In genomic region chr2:153648773-153649297, GRCm38 (mm10) we compare ENCODE assay signal across 8 mouse cellular contexts. TPM values are rescaled to one million over a fixed set of nuclear protein-coding genes. Genes with fewer than 3 reads are reported as not detected.
DNase-seq lines count a peak whose midpoint lies in the region; ATAC-seq and TF ChIP-seq lines count a peak whose summit lies in the region.

No protein-coding gene starts in this region.

- peak overlapping the region; percentile 74 for H3K9ac ChIP-seq in kidney, embryonic 15.5 days
- H3K9ac ChIP-seq in hindbrain, embryonic 12.5 days = peak overlapping the region; percentile 89
- peak overlapping the region; percentile 84 for H3K9ac ChIP-seq in midbrain, embryonic 13.5 days (replicated peaks)

- no peak for TF ChIP-seq CTCF in brain, embryonic 14.5 days (IDR thresholded peaks at IDR 0.05; ENCODE audit: borderline replicate concordance, extremely low read depth, insufficient read depth, insufficient read length)

- H3K27me3 ChIP-seq in kidney, embryonic 15.5 days = no peaks in the 10 kb centered on the region
- H3K27me3 ChIP-seq in hindbrain, embryonic 12.5 days = peaks cover 12% of the 10 kb centered on the region
- peaks cover 12% of the 10 kb centered on the region for H3K27me3 ChIP-seq in midbrain, embryonic 13.5 days

- peak overlapping the region; percentile 84 for H3K4me3 ChIP-seq in kidney, embryonic 15.5 days (replicated peaks)
- H3K4me3 ChIP-seq in hindbrain, embryonic 12.5 days = peak overlapping the region; percentile 87
- H3K4me3 ChIP-seq in midbrain, embryonic 13.5 days (replicated peaks) = peak overlapping the region; percentile 73

- peak; percentile 1; the same call in 1 of the 2 replicates for ATAC-seq in kidney, embryonic 15.5 days (replicated peaks; ENCODE audit: low FRiP score)
- peak; percentile 41 for ATAC-seq in hindbrain, embryonic 12.5 days (ENCODE audit: low FRiP score)
- no peak for ATAC-seq in midbrain, embryonic 13.5 days

- TF ChIP-seq POLR2A in brain, embryonic 14.5 days (IDR thresholded peaks at IDR 0.05; ENCODE audit: borderline replicate concordance, extremely low read depth, insufficient read depth, insufficient read length, poor library complexity, severe bottlenecking) = no peak

- no peaks in the 10 kb centered on the region for H3K9me3 ChIP-seq in kidney, embryonic 15.5 days (replicated peaks)
- H3K9me3 ChIP-seq in hindbrain, embryonic 12.5 days (replicated peaks) = no peaks in the 10 kb centered on the region
- H3K9me3 ChIP-seq in midbrain, embryonic 13.5 days = no peaks in the 10 kb centered on the region

- DNase-seq in kidney, postnatal 36 days = no peak
- peak; percentile 7 for DNase-seq in brain, embryonic 14.5 days (ENCODE audit: low read depth)
- no peak for DNase-seq in layer of hippocampus, postnatal 10 days (ENCODE audit: low spot score in 2 of 2)
- DNase-seq in layer of hippocampus, adult 9-10 months (ENCODE audit: low spot score) = no peak
- no peak for DNase-seq in gastrocnemius, adult 18-20 months (ENCODE audit: low spot score)

- 0 out of 2 replicates have a peak overlapping the region, but pooled peaks have one; percentile 51 for H3K27ac ChIP-seq in kidney, embryonic 15.5 days
- no peak overlapping the region for H3K27ac ChIP-seq in hindbrain, embryonic 12.5 days
- H3K27ac ChIP-seq in midbrain, embryonic 13.5 days = no peak overlapping the region

- 16% methylated on average over 14 of the region's 14 CpGs for WGBS in kidney, embryonic 15.5 days
- 22% methylated on average over 14 of the region's 14 CpGs for WGBS in hindbrain, embryonic 12.5 days
- WGBS in midbrain, embryonic 13.5 days = 18% methylated on average over 13 of the region's 14 CpGs

- peaks cover 22% of the 10 kb centered on the region for H3K4me1 ChIP-seq in kidney, embryonic 15.5 days
- H3K4me1 ChIP-seq in hindbrain, embryonic 12.5 days = peaks cover 22% of the 10 kb centered on the region
- peaks cover 26% of the 10 kb centered on the region for H3K4me1 ChIP-seq in midbrain, embryonic 13.5 days (replicated peaks)

- H3K36me3 ChIP-seq in kidney, embryonic 15.5 days = no peaks in the 10 kb centered on the region
- H3K36me3 ChIP-seq in hindbrain, embryonic 12.5 days = no peaks in the 10 kb centered on the region
- H3K36me3 ChIP-seq in midbrain, embryonic 13.5 days = no peaks in the 10 kb centered on the region

- H3K4me2 ChIP-seq in kidney, embryonic 15.5 days = peak overlapping the region; percentile 96
- peak overlapping the region; percentile 97 for H3K4me2 ChIP-seq in hindbrain, embryonic 12.5 days (replicated peaks)
- H3K4me2 ChIP-seq in midbrain, embryonic 13.5 days (replicated peaks) = peak overlapping the region; percentile 79

RNA-seq across cellular contexts. Expression of gene Dnmt3b, which starts 0.4 kb away (rescaled TPM):
- polyA plus RNA-seq in kidney, embryonic 15.5 days (2015; fragmentation: Nextera tagmentation; extraction: Ambion mirVana) = 15.7 and 16.5 TPM in 2 replicates
- 4.7 and 5.2 TPM in 2 replicates for polyA plus RNA-seq in brain, embryonic 14.5 days (2012; rRNA removed)
- polyA plus RNA-seq in hindbrain, embryonic 12.5 days (2016; fragmentation: Nextera tagmentation; extraction: Ambion mirVana) = 9.5 and 9.7 TPM in 2 replicates
- 5.0 and 5.4 TPM in 2 replicates for polyA plus RNA-seq in midbrain, embryonic 13.5 days (2015; fragmentation: Nextera tagmentation; extraction: Ambion mirVana)
- 1 to 10 TPM; 2.3 to 3.0 TPM for total RNA-seq in layer of hippocampus, postnatal 10 days (2021)
- under 1 TPM; 0.34 to 0.90 TPM for total RNA-seq in gastrocnemius, adult 18-20 months (2021)

RNA-seq across cellular contexts. Expression of gene Commd7, which starts 16.3 kb away (rescaled TPM):
- 75.2 and 78.8 TPM in 2 replicates for polyA plus RNA-seq in kidney, embryonic 15.5 days (2015; fragmentation: Nextera tagmentation; extraction: Ambion mirVana)
- 35.8 and 42.3 TPM in 2 replicates for polyA plus RNA-seq in brain, embryonic 14.5 days (2012; rRNA removed)
- 68.6 and 71.8 TPM in 2 replicates for polyA plus RNA-seq in hindbrain, embryonic 12.5 days (2016; fragmentation: Nextera tagmentation; extraction: Ambion mirVana)
- 84.6 and 87.2 TPM in 2 replicates for polyA plus RNA-seq in midbrain, embryonic 13.5 days (2015; fragmentation: Nextera tagmentation; extraction: Ambion mirVana)
- 10 to 100 TPM; 31.2 to 34.2 TPM for total RNA-seq in layer of hippocampus, postnatal 10 days (2021)
- 1 to 10 TPM; 9.6 to 9.7 TPM for total RNA-seq in gastrocnemius, adult 18-20 months (2021)

RNA-seq across cellular contexts. Expression of gene Dnmt3c, which starts 47.6 kb away (rescaled TPM):
- polyA plus RNA-seq in kidney, embryonic 15.5 days (2015; fragmentation: Nextera tagmentation; extraction: Ambion mirVana) = not detected in 2 replicates
- 0.03 and 0.06 TPM in 2 replicates for polyA plus RNA-seq in brain, embryonic 14.5 days (2012; rRNA removed)
- polyA plus RNA-seq in hindbrain, embryonic 12.5 days (2016; fragmentation: Nextera tagmentation; extraction: Ambion mirVana) = 0.17 TPM in 1 of 2 replicates, not detected in the other
- 0.08 TPM in 1 of 2 replicates, not detected in the other for polyA plus RNA-seq in midbrain, embryonic 13.5 days (2015; fragmentation: Nextera tagmentation; extraction: Ambion mirVana)
- under 1 TPM in 1 of 2 experiments, not detected in 1; 0.16 TPM for total RNA-seq in layer of hippocampus, postnatal 10 days (2021)
- not detected for total RNA-seq in gastrocnemius, adult 18-20 months (2021)
